ENCODE assay signal across 9 mouse cellular contexts in genomic region chr1:91054815-91055214, GRCm38 (mm10). TPM values are rescaled to one million over a fixed set of nuclear protein-coding genes. Genes with fewer than 3 reads are reported as not detected.
DNase-seq lines count a peak whose midpoint lies in the region; ATAC-seq and TF ChIP-seq lines count a peak whose summit lies in the region.
"Had no signal": no experiment of that assay in that cellular context is flagged by ENCODE, and none has a peak within 500 bp of the region (broad histone marks: within the 10 kb centered on the region; RNA-seq: fewer than 3 reads in every experiment).

No protein-coding gene starts in this region.

- H3K4me1 ChIP-seq in liver, embryonic 15.5 days (replicated peaks), result peaks cover 68% of the 10 kb centered on the region

- H3K9me3 ChIP-seq in liver, embryonic 15.5 days (replicated peaks), result no peaks in the 10 kb centered on the region

- TF ChIP-seq CTCF in gastrocnemius, adult 2 months (IDR thresholded peaks at IDR 0.05), result no peak

- intact Hi-C loops in gastrocnemius, adult 2 months (cut with DNase I), result no loop called here
- intact Hi-C loops in left cerebral cortex, postnatal 14 days (cut with DNase I), result no loop called here

- 30% methylated on average over 3 of the region's 3 CpGs for WGBS in liver, embryonic 15.5 days (ENCODE audit: insufficient replicate concordance)

- peak overlapping the region; percentile 97 for H3K27ac ChIP-seq in gastrocnemius, adult 2 months
- H3K27ac ChIP-seq in liver, embryonic 15.5 days (replicated peaks), result peak overlapping the region; percentile 67

- H3K36me3 ChIP-seq in liver, embryonic 15.5 days (replicated peaks), result no peaks in the 10 kb centered on the region

- peak overlapping the region; percentile 78 for H3K4me2 ChIP-seq in liver, embryonic 15.5 days
- H3K4me2 ChIP-seq: midbrain, embryonic 11.5 days had no signal

- ATAC-seq in liver, embryonic 15.5 days (ENCODE audit: insufficient read depth), result no peak

- peak overlapping the region; percentile 83 for H3K4me3 ChIP-seq in gastrocnemius, adult 2 months
- peak overlapping the region; percentile 58 for H3K4me3 ChIP-seq in liver, embryonic 15.5 days (replicated peaks)

- DNase-seq in gastrocnemius, adult 2 months, result no peak
- DNase-seq in gastrocnemius, adult 18-20 months (ENCODE audit: low spot score), result no peak
- peak; percentile 39 to 49 for DNase-seq in spleen, adult 18-20 months
- DNase-seq in spleen, postnatal 14 days (ENCODE audit: low spot score in 2 of 2), result no peak
- peak; percentile 28 to 43 for DNase-seq in thymus, postnatal 10 days (ENCODE audit: low spot score in 2 of 2)
- DNase-seq in left cerebral cortex, postnatal 14 days (ENCODE audit: low spot score in 2 of 2), result no peak
- DNase-seq in layer of hippocampus, adult 11-12 months (ENCODE audit: low spot score), result no peak

- H3K9ac ChIP-seq in liver, embryonic 15.5 days, result peak overlapping the region; percentile 51; the same call in 1 of the 2 replicates

- H3K27me3 ChIP-seq in liver, embryonic 15.5 days, result peaks cover 39% of the 10 kb centered on the region

RNA-seq across cellular contexts. Expression of gene Lrrfip1, which starts 56.3 kb away (rescaled TPM):
- total RNA-seq in gastrocnemius, adult 2 months (2021), result 100 to 1,000 TPM; 131 to 149 TPM
- 100 to 1,000 TPM; 119 to 121 TPM for total RNA-seq in gastrocnemius, adult 18-20 months (2021)
- polyA plus RNA-seq in liver, embryonic 15.5 days (2015; fragmentation: Nextera tagmentation; extraction: Ambion mirVana), result 14.9 and 16.7 TPM in 2 replicates
- total RNA-seq in left cerebral cortex, postnatal 14 days (2021), result 10 to 100 TPM; 73.3 to 77.0 TPM

Comparison
In these comparisons a context has a peak if more than half of its experiments do, and no peak if none do; other contexts are left out.
1. DNase-seq: peak in spleen, adult 18-20 months (2 of 2) and thymus, postnatal 10 days (2 of 2); none in gastrocnemius, adult 2 months (single experiment), gastrocnemius, adult 18-20 months (single experiment), spleen, postnatal 14 days (0 of 2), left cerebral cortex, postnatal 14 days (0 of 2) and layer of hippocampus, adult 11-12 months (single experiment).